Mouse (Mus musculus): ENCODE measurements at regions not wholly inside any gene's neighbourhood (a gene's known extent, or its start where the extent isn't known, plus 50 kb on each side); places are given as distances from the start of the nearest gene placed in this dataset.

DNA sequence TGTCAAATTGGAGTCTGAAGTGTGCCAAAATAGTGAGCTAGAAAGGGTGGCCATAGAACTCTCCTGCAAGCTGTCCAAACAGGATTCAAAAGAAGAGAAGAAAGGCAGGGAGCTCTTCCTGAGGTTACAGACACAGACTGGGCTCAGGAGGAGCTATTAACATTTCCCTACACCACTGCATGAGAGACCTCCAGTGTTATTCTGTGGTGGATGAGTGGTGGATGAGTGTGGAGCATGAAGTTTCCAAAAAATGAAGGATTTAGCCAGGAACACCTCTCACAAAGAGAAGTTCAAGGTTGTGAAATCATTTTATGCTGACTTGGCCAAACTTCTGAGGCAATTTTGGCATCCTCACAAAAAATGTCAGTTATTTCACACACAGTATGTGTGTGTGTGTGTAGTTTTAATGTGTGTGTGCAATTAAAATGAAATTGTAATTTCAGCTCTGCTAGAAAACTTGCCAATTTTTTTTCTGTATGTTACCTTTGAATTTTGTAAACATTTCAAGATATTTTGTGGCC, 388.5 kb upstream of the Gm765 start:
- ATAC-seq (ENCODE audit: low read depth) = no peak
- Histone ChIP-seq H3K9me3 (replicated peaks; ENCODE audit: control insufficient read depth, low read length) (no peaks in the 10 kb centered on the region), H3K27ac (ENCODE audit: low read length) (no peak overlapping the region), H3K4me1 (ENCODE audit: control insufficient read depth, low read depth, low read length) (no peaks in the 10 kb centered on the region), H3K9ac (ENCODE audit: low read depth, low read length) (no peak overlapping the region), H3K4me3 (ENCODE audit: low read depth, low read length) (no peak overlapping the region), H3K4me2 (ENCODE audit: low read depth, low read length) (no peak overlapping the region), H3K36me3 (ENCODE audit: control insufficient read depth, insufficient read depth) (no peaks in the 10 kb centered on the region), H3K27me3 (ENCODE audit: control insufficient read depth, insufficient read depth, low read depth, low read length) (no peaks in the 10 kb centered on the region)

DNA sequence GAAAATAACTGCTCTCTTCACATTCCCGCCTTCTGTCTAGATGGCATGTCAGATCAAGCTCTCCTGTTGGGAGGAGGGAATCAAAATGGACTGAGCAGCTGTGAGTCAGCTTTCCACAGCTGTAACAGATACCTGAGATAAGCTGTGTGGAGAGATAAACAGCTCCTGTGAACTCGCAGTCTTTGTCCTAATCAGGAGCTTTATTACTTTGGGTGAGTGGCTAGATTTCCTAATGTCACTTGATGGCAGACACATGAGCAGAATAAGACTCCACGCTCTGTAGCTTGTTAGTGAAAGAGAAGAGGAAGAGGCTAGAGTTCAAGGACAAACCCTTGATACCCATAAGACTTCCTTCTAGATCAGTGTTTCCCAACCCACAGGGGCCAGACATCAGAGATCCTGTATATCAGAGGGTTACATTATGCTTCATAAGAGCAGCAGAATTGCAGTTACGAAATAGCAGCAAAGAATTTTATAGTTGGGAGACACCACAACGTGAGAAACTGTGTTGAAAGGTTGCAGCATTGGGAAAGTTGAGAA, 384.1 kb upstream of the Gm765 start:
- 41% methylated on average over 5 of the region's 5 CpGs for WGBS (ENCODE audit: insufficient replicate concordance)
- Histone ChIP-seq H3K9ac (ENCODE audit: low read depth, low read length) (no peak overlapping the region), H3K27me3 (ENCODE audit: control insufficient read depth, insufficient read depth, low read depth, low read length) (no peaks in the 10 kb centered on the region), H3K9me3 (replicated peaks; ENCODE audit: control insufficient read depth, low read length) (no peaks in the 10 kb centered on the region), H3K4me1 (ENCODE audit: control insufficient read depth, low read depth, low read length) (no peaks in the 10 kb centered on the region), H3K4me3 (ENCODE audit: low read depth, low read length) (no peak overlapping the region), H3K4me2 (ENCODE audit: low read depth, low read length) (no peak overlapping the region), H3K36me3 (ENCODE audit: control insufficient read depth, insufficient read depth) (no peaks in the 10 kb centered on the region), H3K27ac (ENCODE audit: low read length) (no peak overlapping the region)
- ATAC-seq (ENCODE audit: low read depth) = no peak

DNA sequence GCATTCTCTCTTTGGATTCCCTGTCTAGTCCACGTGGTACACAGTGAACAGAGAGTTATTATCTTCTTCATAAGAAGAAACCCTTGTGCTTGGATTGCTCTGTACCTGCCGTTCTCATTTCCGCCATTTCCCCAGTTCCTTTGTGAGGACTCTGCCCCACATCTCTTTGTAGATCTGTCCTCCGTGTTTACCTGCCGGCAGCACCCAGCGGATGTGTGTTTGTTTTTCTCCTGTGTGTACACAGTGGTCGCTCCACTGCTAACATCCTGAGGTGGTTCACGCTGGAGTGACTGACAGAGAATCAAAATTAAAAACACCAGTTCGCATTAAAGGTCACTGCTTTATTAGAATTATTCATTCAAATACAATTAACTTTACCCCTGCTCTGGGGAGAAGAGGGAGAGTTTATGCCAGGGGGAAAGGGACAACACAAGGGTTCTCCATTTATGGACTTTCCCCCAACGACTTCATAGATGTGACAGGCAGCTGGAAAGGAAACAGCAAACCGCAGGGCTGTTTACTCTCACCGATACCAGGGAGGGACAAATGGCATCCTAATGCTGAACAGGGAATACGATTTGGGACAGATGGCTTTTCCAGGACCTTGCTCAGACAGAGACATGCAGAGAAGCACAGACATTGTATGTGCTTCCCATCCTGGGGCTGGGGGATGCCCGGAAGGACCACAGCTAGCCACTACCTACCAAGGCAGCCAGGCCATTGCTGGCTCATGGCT, 362.5 kb upstream of the Gm765 start:
- H3K4me1 ChIP-seq (ENCODE audit: control insufficient read depth, low read depth, low read length) = no peaks in the 10 kb centered on the region; the same call in 1 of the 2 replicates
- no peaks in the 10 kb centered on the region for H3K9me3 ChIP-seq (replicated peaks; ENCODE audit: control insufficient read depth, low read length)
- H3K9ac ChIP-seq (ENCODE audit: low read depth, low read length) = no peak overlapping the region
- H3K27ac ChIP-seq (ENCODE audit: low read length) = peak overlapping the region; percentile 41; the same call in 1 of the 2 replicates
- no peak overlapping the region for H3K4me3 ChIP-seq (ENCODE audit: low read depth, low read length)
- H3K4me2 ChIP-seq (ENCODE audit: low read depth, low read length) = no peak overlapping the region
- 40% methylated on average over 14 of the region's 14 CpGs for WGBS (ENCODE audit: insufficient replicate concordance)
- no peaks in the 10 kb centered on the region for H3K36me3 ChIP-seq (ENCODE audit: control insufficient read depth, insufficient read depth)
- no peaks in the 10 kb centered on the region for H3K27me3 ChIP-seq (ENCODE audit: control insufficient read depth, insufficient read depth, low read depth, low read length)
- ATAC-seq (ENCODE audit: low read depth) = peak; percentile 87

DNA sequence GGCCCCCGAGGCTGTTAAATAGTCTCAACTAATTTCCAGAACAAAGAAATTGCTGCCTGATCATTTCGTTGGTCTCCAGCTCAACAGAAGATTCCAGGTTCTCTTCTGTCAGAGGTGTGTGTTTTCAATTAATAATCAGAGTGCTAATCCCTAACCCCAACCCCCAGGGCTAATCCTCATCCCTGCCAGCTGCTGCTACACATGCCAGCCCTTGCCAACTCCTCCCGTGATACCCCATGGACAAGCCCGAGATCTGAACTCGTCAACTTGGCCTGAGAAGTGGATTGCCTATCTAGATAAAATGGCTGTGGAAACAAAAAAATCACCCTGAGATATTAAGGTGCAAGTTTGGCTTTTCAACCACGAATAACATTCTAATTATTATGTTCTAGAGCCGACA, 355.0 kb upstream of the Gm765 start:
- 61% methylated on average over 7 of the region's 7 CpGs for WGBS (ENCODE audit: insufficient replicate concordance)
- Histone ChIP-seq H3K27ac (ENCODE audit: low read length) (no peak overlapping the region), H3K4me3 (ENCODE audit: low read depth, low read length) (no peak overlapping the region), H3K9me3 (replicated peaks; ENCODE audit: control insufficient read depth, low read length) (no peaks in the 10 kb centered on the region), H3K4me1 (ENCODE audit: control insufficient read depth, low read depth, low read length) (no peaks in the 10 kb centered on the region), H3K4me2 (ENCODE audit: low read depth, low read length) (no peak overlapping the region), H3K9ac (ENCODE audit: low read depth, low read length) (no peak overlapping the region), H3K36me3 (ENCODE audit: control insufficient read depth, insufficient read depth) (no peaks in the 10 kb centered on the region), H3K27me3 (ENCODE audit: control insufficient read depth, insufficient read depth, low read depth, low read length) (no peaks in the 10 kb centered on the region)
- no peak for ATAC-seq (ENCODE audit: low read depth)

DNA sequence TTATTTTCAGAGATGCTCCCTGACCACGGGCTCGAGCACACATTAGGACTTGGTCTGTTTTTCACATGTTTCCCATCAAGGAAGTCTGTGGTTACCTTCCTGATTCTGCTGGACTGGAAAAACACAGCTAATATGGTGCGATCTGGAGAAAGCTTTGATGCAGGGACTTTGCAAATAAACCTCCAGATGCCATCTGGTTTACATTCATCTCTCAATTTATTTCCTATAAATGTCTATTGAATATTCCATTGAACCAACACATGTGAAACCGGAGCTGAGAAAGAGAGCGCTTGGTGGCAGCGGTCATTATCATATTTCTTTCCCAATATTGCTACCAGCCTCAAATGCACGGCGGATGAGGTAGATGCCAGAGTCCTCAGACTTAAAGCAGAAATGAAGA, 350.9 kb upstream of the Gm765 start:
- Histone ChIP-seq H3K4me2 (ENCODE audit: low read depth, low read length) (no peak overlapping the region), H3K9me3 (replicated peaks; ENCODE audit: control insufficient read depth, low read length) (no peaks in the 10 kb centered on the region), H3K9ac (ENCODE audit: low read depth, low read length) (no peak overlapping the region), H3K27me3 (ENCODE audit: control insufficient read depth, insufficient read depth, low read depth, low read length) (no peaks in the 10 kb centered on the region), H3K36me3 (ENCODE audit: control insufficient read depth, insufficient read depth) (no peaks in the 10 kb centered on the region), H3K4me1 (ENCODE audit: control insufficient read depth, low read depth, low read length) (no peaks in the 10 kb centered on the region), H3K4me3 (ENCODE audit: low read depth, low read length) (no peak overlapping the region), H3K27ac (ENCODE audit: low read length) (no peak overlapping the region)
- ATAC-seq (ENCODE audit: low read depth) = no peak
- WGBS (ENCODE audit: insufficient replicate concordance) = 72% methylated on average over 8 of the region's 8 CpGs

DNA sequence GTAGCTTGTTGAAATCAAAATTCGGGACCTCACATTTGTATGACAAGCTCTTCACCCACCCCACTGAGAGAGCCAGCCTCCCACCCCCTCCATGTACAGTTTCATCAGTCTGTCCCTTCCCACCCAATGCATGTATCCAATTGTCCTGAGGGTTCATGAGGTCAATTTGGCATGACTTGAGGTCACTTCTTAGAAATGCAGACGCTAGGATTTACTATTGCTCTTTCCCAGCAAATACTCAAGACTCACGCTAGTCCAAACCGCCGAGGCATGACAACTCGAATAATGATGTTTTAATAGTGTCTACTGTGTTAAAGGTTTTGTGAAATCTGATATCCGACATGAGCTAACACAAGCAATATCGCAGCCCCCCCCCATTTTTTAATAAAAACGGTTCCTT, 347.6 kb upstream of the Gm765 start:
- Histone ChIP-seq H3K4me1 (ENCODE audit: control insufficient read depth, low read depth, low read length) (no peaks in the 10 kb centered on the region), H3K27ac (ENCODE audit: low read length) (no peak overlapping the region), H3K27me3 (ENCODE audit: control insufficient read depth, insufficient read depth, low read depth, low read length) (no peaks in the 10 kb centered on the region), H3K4me2 (ENCODE audit: low read depth, low read length) (no peak overlapping the region), H3K4me3 (ENCODE audit: low read depth, low read length) (no peak overlapping the region), H3K36me3 (ENCODE audit: control insufficient read depth, insufficient read depth) (no peaks in the 10 kb centered on the region), H3K9ac (ENCODE audit: low read depth, low read length) (no peak overlapping the region), H3K9me3 (replicated peaks; ENCODE audit: control insufficient read depth, low read length) (no peaks in the 10 kb centered on the region)
- no peak for ATAC-seq (ENCODE audit: low read depth)
- WGBS (ENCODE audit: insufficient replicate concordance) = 72% methylated on average over 9 of the region's 9 CpGs

DNA sequence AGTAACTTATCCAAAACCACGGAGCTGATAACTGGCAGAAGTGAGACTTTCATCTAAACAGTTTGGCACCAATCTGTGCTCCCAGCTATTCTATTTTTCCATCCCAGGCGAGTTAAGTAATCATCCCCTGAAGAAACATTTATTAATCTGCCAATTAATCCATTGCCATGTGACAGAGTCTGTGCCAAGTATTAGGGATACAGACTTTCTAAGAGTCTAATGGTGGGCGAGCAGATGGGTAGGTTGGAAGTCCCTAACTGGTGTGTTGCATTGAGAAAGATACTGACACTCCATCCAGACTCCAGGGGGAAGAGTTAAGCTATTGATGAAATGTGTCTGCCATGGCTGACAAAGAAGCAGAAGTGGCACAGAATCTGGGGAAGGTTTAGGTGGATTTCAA, 346.8 kb upstream of the Gm765 start:
- Histone ChIP-seq H3K4me2 (ENCODE audit: low read depth, low read length) (no peak overlapping the region), H3K27ac (ENCODE audit: low read length) (no peak overlapping the region), H3K9ac (ENCODE audit: low read depth, low read length) (no peak overlapping the region), H3K27me3 (ENCODE audit: control insufficient read depth, insufficient read depth, low read depth, low read length) (no peaks in the 10 kb centered on the region), H3K4me1 (ENCODE audit: control insufficient read depth, low read depth, low read length) (no peaks in the 10 kb centered on the region), H3K36me3 (ENCODE audit: control insufficient read depth, insufficient read depth) (no peaks in the 10 kb centered on the region), H3K4me3 (ENCODE audit: low read depth, low read length) (no peak overlapping the region), H3K9me3 (replicated peaks; ENCODE audit: control insufficient read depth, low read length) (no peaks in the 10 kb centered on the region)
- 57% methylated on average over 3 of the region's 3 CpGs for WGBS (ENCODE audit: insufficient replicate concordance)
- no peak for ATAC-seq (ENCODE audit: low read depth)

DNA sequence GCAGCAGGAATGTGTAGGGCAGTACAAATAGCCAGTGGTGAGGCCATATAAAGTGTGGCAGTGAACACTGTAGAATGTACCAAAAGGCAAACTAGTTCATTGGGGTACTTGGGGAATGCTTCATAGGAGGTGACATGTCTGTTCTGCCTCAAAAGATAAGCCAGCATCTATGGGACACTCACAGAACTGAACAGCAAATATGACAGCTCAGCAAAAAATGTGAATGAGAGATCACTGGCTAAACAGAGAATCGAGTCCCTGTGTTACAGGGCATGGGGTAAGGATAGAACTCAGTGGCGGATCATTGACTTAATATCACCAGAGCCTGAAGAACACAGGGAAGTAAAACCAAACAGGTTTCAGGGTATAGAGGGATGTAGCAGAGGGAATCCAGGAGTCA, 346.1 kb upstream of the Gm765 start:
- no peak overlapping the region for H3K9ac ChIP-seq (ENCODE audit: low read depth, low read length)
- no peaks in the 10 kb centered on the region for H3K9me3 ChIP-seq (replicated peaks; ENCODE audit: control insufficient read depth, low read length)
- H3K27me3 ChIP-seq (ENCODE audit: control insufficient read depth, insufficient read depth, low read depth, low read length) = no peaks in the 10 kb centered on the region
- no peak for ATAC-seq (ENCODE audit: low read depth)
- H3K4me3 ChIP-seq (ENCODE audit: low read depth, low read length) = no peak overlapping the region
- no peaks in the 10 kb centered on the region for H3K4me1 ChIP-seq (ENCODE audit: control insufficient read depth, low read depth, low read length)
- H3K27ac ChIP-seq (ENCODE audit: low read length) = no peak overlapping the region
- 40% methylated on average over 2 of the region's 2 CpGs for WGBS (ENCODE audit: insufficient replicate concordance)
- H3K36me3 ChIP-seq (ENCODE audit: control insufficient read depth, insufficient read depth) = no peaks in the 10 kb centered on the region
- no peak overlapping the region for H3K4me2 ChIP-seq (ENCODE audit: low read depth, low read length)

DNA sequence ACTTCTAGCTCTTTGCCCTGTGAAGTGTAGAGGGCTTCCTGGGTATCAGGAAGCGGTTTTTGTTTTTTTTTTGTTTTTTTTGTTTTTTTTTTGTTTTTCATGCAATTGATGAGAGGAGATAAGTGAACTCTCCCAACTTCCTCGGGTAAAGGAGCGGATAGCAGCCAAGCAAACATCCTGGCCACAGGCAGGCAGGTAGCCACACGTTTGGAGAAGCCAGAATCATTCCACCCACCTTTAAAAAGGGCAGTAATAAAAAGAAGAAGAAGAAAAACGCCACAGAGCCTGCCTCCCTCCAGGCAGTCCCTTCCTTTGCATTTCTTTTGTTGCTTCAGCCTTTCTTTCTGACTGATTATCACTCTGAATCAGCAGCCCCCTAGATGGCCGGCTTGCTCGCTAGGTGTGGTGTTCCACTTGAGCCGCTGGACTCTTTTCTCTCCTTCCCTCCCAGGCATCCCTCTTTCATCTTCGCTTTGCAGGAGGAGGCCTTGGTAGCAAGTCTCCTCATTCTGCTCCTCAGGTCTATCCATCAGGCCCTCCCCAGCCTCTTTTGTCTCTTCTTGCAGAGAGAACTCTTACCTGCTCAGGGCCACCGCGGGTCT, 323.9 kb upstream of the Gm765 start:
- no peaks in the 10 kb centered on the region for H3K4me1 ChIP-seq (ENCODE audit: control insufficient read depth, low read depth, low read length)
- H3K27ac ChIP-seq (ENCODE audit: low read length) = no peak overlapping the region
- H3K27me3 ChIP-seq (ENCODE audit: control insufficient read depth, insufficient read depth, low read depth, low read length) = no peaks in the 10 kb centered on the region
- H3K4me2 ChIP-seq (ENCODE audit: low read depth, low read length) = no peak overlapping the region
- ATAC-seq (ENCODE audit: low read depth) = no peak
- no peaks in the 10 kb centered on the region for H3K9me3 ChIP-seq (replicated peaks; ENCODE audit: control insufficient read depth, low read length)
- 21% methylated on average over 11 of the region's 11 CpGs for WGBS (ENCODE audit: insufficient replicate concordance)
- no peaks in the 10 kb centered on the region for H3K36me3 ChIP-seq (ENCODE audit: control insufficient read depth, insufficient read depth)
- H3K9ac ChIP-seq (ENCODE audit: low read depth, low read length) = no peak overlapping the region
- H3K4me3 ChIP-seq (ENCODE audit: low read depth, low read length) = no peak overlapping the region
